Mouse (Mus musculus): ENCODE results near the gene Tmem139. TPM values are rescaled to one million over a fixed set of nuclear protein-coding genes. Genes with fewer than 3 reads are reported as not detected.

Gene Tmem139
- polyA plus RNA-seq, 1 experiment from 2014 or later = not detected

GRCm38 (mm10) chr6:42295549-42296094, 33.9 kb downstream of the Tmem139 start:
- no peak overlapping the region for H3K4me3 ChIP-seq (ENCODE audit: low read depth, low read length)
- no peak for ATAC-seq
- no peaks in the 10 kb centered on the region for H3K9me3 ChIP-seq (replicated peaks; ENCODE audit: control insufficient read depth, low read length, poor library complexity, severe bottlenecking)
- no peak overlapping the region for H3K9ac ChIP-seq (ENCODE audit: low read depth, low read length)
- H3K27me3 ChIP-seq (ENCODE audit: control insufficient read depth, insufficient read depth, low read depth, low read length) = no peaks in the 10 kb centered on the region
- H3K27ac ChIP-seq (ENCODE audit: low read length) = no peak overlapping the region
- H3K36me3 ChIP-seq (ENCODE audit: control insufficient read depth, insufficient read depth, low read length) = peaks cover 16% of the 10 kb centered on the region; the same call in 1 of the 2 replicates
- no peaks in the 10 kb centered on the region for H3K4me1 ChIP-seq (ENCODE audit: control insufficient read depth, insufficient read depth, low read length)
- 82% methylated on average over 3 of the region's 3 CpGs for WGBS
- no peak overlapping the region for H3K4me2 ChIP-seq (ENCODE audit: low read length)

- Histone ChIP-seq H3K36me3 (ENCODE audit: control insufficient read depth, insufficient read depth, low read length) (peaks cover 11% of the 10 kb centered on the region), H3K4me1 (ENCODE audit: control insufficient read depth, insufficient read depth, low read length) (no peaks in the 10 kb centered on the region), H3K4me3 (ENCODE audit: low read depth, low read length) (no peak overlapping the region), H3K4me2 (ENCODE audit: low read length) (no peak overlapping the region), H3K27ac (ENCODE audit: low read length) (no peak overlapping the region), H3K9ac (ENCODE audit: low read depth, low read length) (no peak overlapping the region), H3K9me3 (replicated peaks; ENCODE audit: control insufficient read depth, low read length, poor library complexity, severe bottlenecking) (no peaks in the 10 kb centered on the region), H3K27me3 (ENCODE audit: control insufficient read depth, insufficient read depth, low read depth, low read length) (no peaks in the 10 kb centered on the region)
- ATAC-seq = no peak
- WGBS = 94% methylated on average over 5 of the region's 5 CpGs
Observed at GRCm38 (mm10) chr6:42299362-42299761, 37.6 kb downstream of the Tmem139 start.

GRCm38 (mm10) chr6:42309816-42310378, 48.1 kb downstream of the Tmem139 start:
- Histone ChIP-seq H3K4me1 (ENCODE audit: control insufficient read depth, insufficient read depth, low read length) (no peaks in the 10 kb centered on the region), H3K4me2 (ENCODE audit: low read length) (no peak overlapping the region), H3K27me3 (ENCODE audit: control insufficient read depth, insufficient read depth, low read depth, low read length) (no peaks in the 10 kb centered on the region), H3K9ac (ENCODE audit: low read depth, low read length) (no peak overlapping the region), H3K27ac (ENCODE audit: low read length) (no peak overlapping the region), H3K36me3 (ENCODE audit: control insufficient read depth, insufficient read depth, low read length) (peaks cover 21% of the 10 kb centered on the region), H3K9me3 (replicated peaks; ENCODE audit: control insufficient read depth, low read length, poor library complexity, severe bottlenecking) (no peaks in the 10 kb centered on the region), H3K4me3 (ENCODE audit: low read depth, low read length) (no peak overlapping the region)
- ATAC-seq = no peak
- 51% methylated on average over 8 of the region's 8 CpGs for WGBS

GRCm38 (mm10) chr6:42310427-42311053, 48.8 kb downstream of the Tmem139 start:
- H3K36me3 ChIP-seq (ENCODE audit: control insufficient read depth, insufficient read depth, low read length) = peaks cover 21% of the 10 kb centered on the region
- no peak overlapping the region for H3K9ac ChIP-seq (ENCODE audit: low read depth, low read length)
- no peak overlapping the region for H3K27ac ChIP-seq (ENCODE audit: low read length)
- H3K27me3 ChIP-seq (ENCODE audit: control insufficient read depth, insufficient read depth, low read depth, low read length) = no peaks in the 10 kb centered on the region
- no peak overlapping the region for H3K4me3 ChIP-seq (ENCODE audit: low read depth, low read length)
- no peaks in the 10 kb centered on the region for H3K4me1 ChIP-seq (ENCODE audit: control insufficient read depth, insufficient read depth, low read length)
- no peaks in the 10 kb centered on the region for H3K9me3 ChIP-seq (replicated peaks; ENCODE audit: control insufficient read depth, low read length, poor library complexity, severe bottlenecking)
- H3K4me2 ChIP-seq (ENCODE audit: low read length) = no peak overlapping the region
- WGBS = 88% methylated on average over 2 of the region's 2 CpGs
- no peak for ATAC-seq

Other genes starting within 250 kb of the Tmem139 start
- not detected in 2 replicates for gene Sva, start 223.6 kb upstream of the Tmem139 start, polyA plus RNA-seq (2015; fragmentation: Nextera tagmentation; extraction: Ambion mirVana)
- not detected in 2 replicates for gene Tas2r139, start 121.0 kb upstream of the Tmem139 start, polyA plus RNA-seq (2015; fragmentation: Nextera tagmentation; extraction: Ambion mirVana)
- not detected in 2 replicates for gene Tas2r144, start 46.6 kb upstream of the Tmem139 start, polyA plus RNA-seq (2015; fragmentation: Nextera tagmentation; extraction: Ambion mirVana)
- 8.5 and 9.9 TPM in 2 replicates for gene Gstk1, start 16.0 kb upstream of the Tmem139 start, polyA plus RNA-seq (2015; fragmentation: Nextera tagmentation; extraction: Ambion mirVana)
- gene Casp2, start 3.0 kb downstream of the Tmem139 start, polyA plus RNA-seq (2015; fragmentation: Nextera tagmentation; extraction: Ambion mirVana) = 36.3 and 40.5 TPM in 2 replicates
- 1.3 and 1.5 TPM in 2 replicates for gene Clcn1, start 24.7 kb downstream of the Tmem139 start, polyA plus RNA-seq (2015; fragmentation: Nextera tagmentation; extraction: Ambion mirVana)
- 7.8 and 8.4 TPM in 2 replicates for gene Fam131b, start 62.7 kb downstream of the Tmem139 start, polyA plus RNA-seq (2015; fragmentation: Nextera tagmentation; extraction: Ambion mirVana)
- 55.1 and 56.5 TPM in 2 replicates for gene Zyx, start 87.7 kb downstream of the Tmem139 start, polyA plus RNA-seq (2015; fragmentation: Nextera tagmentation; extraction: Ambion mirVana)
- 0.47 and 0.94 TPM in 2 replicates for gene Epha1, start 111.3 kb downstream of the Tmem139 start, polyA plus RNA-seq (2015; fragmentation: Nextera tagmentation; extraction: Ambion mirVana)
- gene Tas2r143, start 138.3 kb downstream of the Tmem139 start, polyA plus RNA-seq (2015; fragmentation: Nextera tagmentation; extraction: Ambion mirVana) = not detected in 2 replicates
- not detected in 2 replicates for gene Tas2r135, start 143.5 kb downstream of the Tmem139 start, polyA plus RNA-seq (2015; fragmentation: Nextera tagmentation; extraction: Ambion mirVana)
- gene Tas2r126, start 172.6 kb downstream of the Tmem139 start, polyA plus RNA-seq (2015; fragmentation: Nextera tagmentation; extraction: Ambion mirVana) = not detected in 2 replicates
- gene Olfr458, start 203.2 kb downstream of the Tmem139 start, polyA plus RNA-seq (2015; fragmentation: Nextera tagmentation; extraction: Ambion mirVana) = not detected in 2 replicates
- gene Olfr457, start 214.4 kb downstream of the Tmem139 start, polyA plus RNA-seq (2015; fragmentation: Nextera tagmentation; extraction: Ambion mirVana) = not detected in 2 replicates
- gene Olfr456, start 225.2 kb downstream of the Tmem139 start, polyA plus RNA-seq (2015; fragmentation: Nextera tagmentation; extraction: Ambion mirVana) = not detected in 2 replicates

All from midbrain, embryonic 16.5 days (tissue).